In genomic region chr16:28610940-28611339, GRCm38 (mm10) we compare ENCODE assay signal across 9 mouse cellular contexts.
DNase-seq lines count a peak whose midpoint lies in the region; ATAC-seq and TF ChIP-seq lines count a peak whose summit lies in the region.
"Had no signal": no experiment of that assay in that cellular context is flagged by ENCODE, and none has a peak within 500 bp of the region (broad histone marks: within the 10 kb centered on the region; RNA-seq: fewer than 3 reads in every experiment).

No protein-coding gene starts in this region.

- no peaks in the 10 kb centered on the region for H3K4me1 ChIP-seq in kidney, embryonic 16.5 days (ENCODE audit: insufficient read depth, low read length)
- no peaks in the 10 kb centered on the region for H3K4me1 ChIP-seq in thymus, adult 2 months (replicated peaks; ENCODE audit: control insufficient read depth, insufficient read depth, low read length)

- H3K27ac ChIP-seq in kidney, embryonic 16.5 days (ENCODE audit: low read length): no peak overlapping the region
- no peak overlapping the region for H3K27ac ChIP-seq in thymus, adult 2 months (ENCODE audit: control insufficient read depth, insufficient read depth, low read length)
- H3K27ac ChIP-seq: neural tube, embryonic 12.5 days had no signal

- H3K9me3 ChIP-seq in kidney, embryonic 16.5 days (ENCODE audit: low read length): no peaks in the 10 kb centered on the region
- H3K9me3 ChIP-seq: neural tube, embryonic 12.5 days had no signal

- WGBS in kidney, embryonic 16.5 days: 15% methylated on average over 3 of the region's 3 CpGs
- 46% methylated on average over 3 of the region's 3 CpGs for WGBS in thymus, adult 2 months

- TF ChIP-seq POLR2A in thymus, adult 2 months (IDR thresholded peaks at IDR 0.05; ENCODE audit: control insufficient read depth, extremely low read depth, insufficient read depth, low read length, poor library complexity): no peak

- H3K9ac ChIP-seq in kidney, embryonic 16.5 days (replicated peaks; ENCODE audit: low read length): no peak overlapping the region
- H3K9ac ChIP-seq: neural tube, embryonic 12.5 days had no signal

- no peak; the same call in 1 of the 2 replicates for ATAC-seq in kidney, embryonic 16.5 days (ENCODE audit: low FRiP score, low TSS enrichment)

- H3K27me3 ChIP-seq in kidney, embryonic 16.5 days (ENCODE audit: insufficient read depth, low read length): no peaks in the 10 kb centered on the region
- H3K27me3 ChIP-seq in thymus, adult 2 months (ENCODE audit: control insufficient read depth, insufficient read depth, low read length): no peaks in the 10 kb centered on the region
- H3K27me3 ChIP-seq: neural tube, embryonic 12.5 days had no signal

- H3K4me2 ChIP-seq in kidney, embryonic 16.5 days (replicated peaks; ENCODE audit: low read depth, low read length): no peak overlapping the region
- H3K4me2 ChIP-seq: neural tube, embryonic 12.5 days had no signal

- no peaks in the 10 kb centered on the region for H3K36me3 ChIP-seq in kidney, embryonic 16.5 days (ENCODE audit: insufficient read depth, low read length)
- H3K36me3 ChIP-seq in thymus, adult 2 months (ENCODE audit: control insufficient read depth, insufficient read depth, low read length): no peaks in the 10 kb centered on the region
- H3K36me3 ChIP-seq: neural tube, embryonic 12.5 days had no signal

- no peak for TF ChIP-seq CTCF in thymus, adult 2 months (IDR thresholded peaks at IDR 0.05; ENCODE audit: borderline replicate concordance, control insufficient read depth, extremely low read depth, insufficient read depth, low read length, poor library complexity)

- H3K4me3 ChIP-seq in kidney, embryonic 16.5 days (ENCODE audit: low read length): no peak overlapping the region
- H3K4me3 ChIP-seq in thymus, adult 2 months (ENCODE audit: control insufficient read depth, insufficient read depth, low read length): no peak overlapping the region
- H3K4me3 ChIP-seq: neural tube, embryonic 12.5 days had no signal

- DNase-seq in kidney, adult 18-20 months: peak; percentile 36
- DNase-seq in Muller cell, postnatal 12 days (ENCODE audit: inconsistent ontology term): peak; percentile 43
- DNase-seq in adrenal gland, postnatal 36 days: peak; percentile 14 to 26
- DNase-seq in kidney, adult 9 months: peak; percentile 42
- DNase-seq in mesoderm, embryonic 11.5 days (ENCODE audit: low read depth, low spot score): peak; percentile 78
- DNase-seq in thymus, adult 2 months: no peak
- no peak for DNase-seq in spleen, postnatal 36 days (ENCODE audit: low spot score in 2 of 2)

Comparison
In these comparisons a context has a peak if more than half of its experiments do, and no peak if none do; other contexts are left out.
1. DNase-seq: peak in kidney, adult 18-20 months (single experiment), Muller cell, postnatal 12 days (single experiment), adrenal gland, postnatal 36 days (2 of 2), kidney, adult 9 months (single experiment) and mesoderm, embryonic 11.5 days (single experiment); none in thymus, adult 2 months (single experiment) and spleen, postnatal 36 days (0 of 2).